10 mouse cellular contexts compared by ENCODE assay signal in the genomic region with DNA sequence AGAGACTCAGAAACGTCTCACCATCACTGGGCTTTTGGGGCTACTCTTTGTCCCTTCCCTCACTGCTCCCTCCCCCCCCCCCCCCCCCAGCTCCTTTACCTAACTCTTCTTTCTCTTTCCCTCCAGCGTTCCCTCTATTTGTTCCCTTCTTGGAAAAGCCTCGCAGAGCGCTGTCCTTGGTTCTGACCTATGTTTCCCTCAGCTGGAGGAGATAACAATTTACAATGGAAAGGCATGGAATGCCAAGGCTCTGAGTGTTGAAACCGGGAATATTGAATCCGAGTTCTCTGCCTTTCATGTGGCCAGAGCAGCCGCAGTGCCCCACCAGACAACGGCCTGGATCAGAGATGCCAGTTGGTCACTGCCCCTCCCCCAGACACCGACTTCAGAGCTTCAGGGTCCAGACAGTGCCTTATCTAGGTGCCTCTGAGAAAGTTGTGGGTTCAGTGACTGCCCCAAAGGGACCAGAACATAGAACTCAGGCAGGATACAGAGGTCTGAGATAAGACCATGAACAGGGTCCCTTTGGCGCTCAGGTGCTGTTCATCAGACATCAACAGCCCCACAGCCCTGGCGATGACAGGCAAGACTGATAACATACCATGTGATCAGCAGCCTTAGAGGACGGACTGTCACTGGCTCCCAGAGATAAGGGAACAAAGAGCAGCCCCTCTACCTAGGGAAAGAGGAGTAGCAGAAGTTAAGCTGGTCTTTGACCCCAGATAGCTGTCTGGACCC. TPM values are rescaled to one million over a fixed set of nuclear protein-coding genes. Genes with fewer than 3 reads are reported as not detected.
DNase-seq lines count a peak whose midpoint lies in the region; ATAC-seq and TF ChIP-seq lines count a peak whose summit lies in the region.
"Had no signal": no experiment of that assay in that cellular context is flagged by ENCODE, and none has a peak within 500 bp of the region (broad histone marks: within the 10 kb centered on the region; RNA-seq: fewer than 3 reads in every experiment).

No protein-coding gene starts in this region.

- H3K4me1 ChIP-seq in liver, postnatal 0 days (ENCODE audit: insufficient read depth), result no peaks in the 10 kb centered on the region
- H3K4me1 ChIP-seq: stomach, embryonic 15.5 days had no signal

- H3K9me3 ChIP-seq in liver, postnatal 0 days (ENCODE audit: low read length), result no peaks in the 10 kb centered on the region
- H3K9me3 ChIP-seq: stomach, embryonic 15.5 days had no signal

- H3K4me2 ChIP-seq in liver, postnatal 0 days (ENCODE audit: low read depth, low read length), result no peak overlapping the region
- H3K4me2 ChIP-seq: stomach, embryonic 15.5 days had no signal

- no peak overlapping the region for H3K9ac ChIP-seq in liver, postnatal 0 days (replicated peaks)
- H3K9ac ChIP-seq: stomach, embryonic 15.5 days had no signal

- no peaks in the 10 kb centered on the region for H3K27me3 ChIP-seq in liver, postnatal 0 days (ENCODE audit: insufficient read depth, low read length)

- no peak overlapping the region for H3K27ac ChIP-seq in liver, postnatal 0 days (ENCODE audit: low read depth)
- H3K27ac ChIP-seq: stomach, embryonic 15.5 days had no signal

- intact Hi-C loops in left cerebral cortex, postnatal 36 days (cut with DNase I), result no loop called here

- no peak for TF ChIP-seq EP300 in liver, postnatal 0 days (IDR thresholded peaks at IDR 0.05; ENCODE audit: low read depth)

- TF ChIP-seq CTCF in liver, postnatal 0 days (IDR thresholded peaks at IDR 0.05; ENCODE audit: low read depth), result no peak

- peak; percentile 34 for DNase-seq in urinary bladder, postnatal 14 days (ENCODE audit: low spot score)
- no peak for DNase-seq in urinary bladder, adult 2 months (ENCODE audit: low spot score)
- DNase-seq in gonadal fat pad, adult 2 months (ENCODE audit: low read depth), result peak; percentile 1
- peak; percentile 29 for DNase-seq in liver, postnatal 0 days
- no peak for DNase-seq in cerebellum, postnatal 14 days
- no peak for DNase-seq in left cerebral cortex, postnatal 36 days (ENCODE audit: low spot score in 2 of 2)
- DNase-seq in spleen, adult 12 weeks (ENCODE audit: low spot score), result no peak
- no peak for DNase-seq in right cerebral cortex, postnatal 25 days

- no peak overlapping the region for H3K4me3 ChIP-seq in liver, postnatal 0 days (ENCODE audit: low read depth, low read length)
- H3K4me3 ChIP-seq: stomach, embryonic 15.5 days had no signal

- WGBS in liver, postnatal 0 days (ENCODE audit: insufficient replicate concordance), result 9% methylated on average over 12 of the region's 12 CpGs

- ATAC-seq in liver, postnatal 0 days, result no peak

- no peaks in the 10 kb centered on the region for H3K36me3 ChIP-seq in liver, postnatal 0 days (replicated peaks; ENCODE audit: insufficient read depth, low read length)
- H3K36me3 ChIP-seq: stomach, embryonic 15.5 days had no signal

RNA-seq across cellular contexts. Expression of gene Slc32a1, which starts 25.8 kb away (rescaled TPM):
- polyA plus RNA-seq in urinary bladder, adult 2 months (2012; rRNA removed), result not detected in 2 replicates
- not detected in 2 replicates for polyA plus RNA-seq in gonadal fat pad, adult 2 months (2012; rRNA removed)
- not detected in 2 replicates for polyA plus RNA-seq in liver, postnatal 0 days (2015; fragmentation: Nextera tagmentation; extraction: Ambion mirVana)
- 10 to 100 TPM; 95.4 to 97.9 TPM for total RNA-seq in left cerebral cortex, postnatal 36 days (2021)
- total RNA-seq: liver, adult 2 months had no signal
- polyA plus RNA-seq: liver, adult 2 months; stomach, embryonic 15.5 days had no signal

RNA-seq across cellular contexts. Expression of gene Actr5, which starts 39.9 kb away (rescaled TPM):
- polyA plus RNA-seq in urinary bladder, adult 2 months (2012; rRNA removed), result 6.6 and 7.4 TPM in 2 replicates
- polyA plus RNA-seq in gonadal fat pad, adult 2 months (2012; rRNA removed), result 5.5 and 6.3 TPM in 2 replicates
- polyA plus RNA-seq in liver, postnatal 0 days (2015; fragmentation: Nextera tagmentation; extraction: Ambion mirVana), result 2.8 and 3.1 TPM in 2 replicates
- 10 to 100 TPM; 12.1 to 13.1 TPM for total RNA-seq in left cerebral cortex, postnatal 36 days (2021)

Comparison
In these comparisons a context has a peak if more than half of its experiments do, and no peak if none do; other contexts are left out.
1. DNase-seq: peak in urinary bladder, postnatal 14 days (single experiment), gonadal fat pad, adult 2 months (single experiment) and liver, postnatal 0 days (single experiment); none in urinary bladder, adult 2 months (single experiment), cerebellum, postnatal 14 days (0 of 2), left cerebral cortex, postnatal 36 days (0 of 2), spleen, adult 12 weeks (single experiment) and right cerebral cortex, postnatal 25 days (single experiment).